Mouse (Mus musculus) limb, embryonic 14.5 days (tissue): Measurements from ENCODE around the gene Smpdl3a. TPM values are rescaled to one million over a fixed set of nuclear protein-coding genes. Genes with fewer than 3 reads are reported as not detected.

Experiments
- ATAC-seq: fragments of 200-750 bp; cut with Nextera tagmentation; 2 replicates; pipeline ENCODE4 v1.8.0; 2017; ENCODE audit warnings: low read depth, moderate number of reproducible peaks, moderate TSS enrichment; ENCODE audit not compliant: low FRiP score
- DNase-seq: peaks from one replicate; pipeline ENCODE4 v3.0.0-alpha.2; 2015; ENCODE audit warnings: low spot score
- H3K27ac ChIP-seq: fragments of 300-500 bp; sonication (generic); replicated peaks from 2 replicates; pipeline ENCODE4 v1.5.1; 2014; ENCODE audit warnings: low read depth, mild to moderate bottlenecking, low read length, moderate library complexity, mixed read lengths
- H3K27me3 ChIP-seq: fragments of 300-500 bp; sonication (generic); 2 replicates; pipeline ENCODE4 v1.6.1; 2014; ENCODE audit warnings: low read length, mixed read lengths; ENCODE audit not compliant: control insufficient read depth, insufficient read depth
- H3K36me3 ChIP-seq: fragments of 300-500 bp; sonication (generic); 2 replicates; pipeline ENCODE4 v1.6.1; 2014; ENCODE audit warnings: mild to moderate bottlenecking, low read length, moderate library complexity, mixed read lengths; ENCODE audit not compliant: control insufficient read depth, insufficient read depth
- H3K4me1 ChIP-seq: fragments of 300-500 bp; sonication (generic); 2 replicates; pipeline ENCODE4 v1.6.1; 2014; ENCODE audit warnings: antibody characterized with exemption, low read length, mixed read lengths; ENCODE audit not compliant: control insufficient read depth, insufficient read depth
- H3K4me2 ChIP-seq: fragments of 300-500 bp; sonication (generic); replicated peaks from 2 replicates; pipeline ENCODE4 v1.6.1; 2014; ENCODE audit warnings: low read depth, mild to moderate bottlenecking, low read length, moderate library complexity; ENCODE audit not compliant: severe bottlenecking
- H3K4me3 ChIP-seq: fragments of 300-500 bp; sonication (generic); replicated peaks from 2 replicates; pipeline ENCODE4 v1.5.1; 2014; ENCODE audit warnings: low read length
- H3K9ac ChIP-seq: fragments of 300-500 bp; sonication (generic); 2 replicates; pipeline ENCODE4 v1.6.1; 2014; ENCODE audit warnings: mild to moderate bottlenecking, low read depth, low read length, moderate library complexity; ENCODE audit not compliant: severe bottlenecking
- H3K9me3 ChIP-seq: fragments of 300-500 bp; sonication (generic); 2 replicates; pipeline ENCODE4 v1.6.1; 2016; ENCODE audit warnings: low read length; ENCODE audit not compliant: control insufficient read depth
- POLR2A ChIP-seq: fragments of 200-500 bp; IDR thresholded peaks from 2 replicates; pipeline ENCODE4 v1.8.0; 2012; ENCODE audit warnings: inconsistent platforms, mild to moderate bottlenecking, moderate library complexity, borderline replicate concordance; ENCODE audit not compliant: insufficient read depth, insufficient read length; ENCODE audit errors: extremely low read depth
- WGBS: fragments of 180-500 bp; shearing (Covaris S2); extraction: QIAGEN DNeasy Blood & Tissue Kit; methylation state at CpG from one replicate; pipeline ENCODE4 v1.1.7; 2014; 5-methylcytosine and 5-hydroxymethylcytosine counted together
- polyA plus RNA-seq, 2 experiments: library from polyadenylated mRNA; depleted of rRNA in 1 of 2; stranded (reverse) in 1 of 2; unstranded in 1 of 2; fragments of >200 nt; fragmentation: Nextera tagmentation in 1 of 2; extraction: Ambion mirVana in 1 of 2; gene quantifications; 2 replicates each; pipeline versions ENCODE4 v1.2.1 to v1.2.3; 2012 to 2014

Smpdl3a gene
- polyA plus RNA-seq, 2 experiments, result 13.7 to 14.3 TPM

DNA sequence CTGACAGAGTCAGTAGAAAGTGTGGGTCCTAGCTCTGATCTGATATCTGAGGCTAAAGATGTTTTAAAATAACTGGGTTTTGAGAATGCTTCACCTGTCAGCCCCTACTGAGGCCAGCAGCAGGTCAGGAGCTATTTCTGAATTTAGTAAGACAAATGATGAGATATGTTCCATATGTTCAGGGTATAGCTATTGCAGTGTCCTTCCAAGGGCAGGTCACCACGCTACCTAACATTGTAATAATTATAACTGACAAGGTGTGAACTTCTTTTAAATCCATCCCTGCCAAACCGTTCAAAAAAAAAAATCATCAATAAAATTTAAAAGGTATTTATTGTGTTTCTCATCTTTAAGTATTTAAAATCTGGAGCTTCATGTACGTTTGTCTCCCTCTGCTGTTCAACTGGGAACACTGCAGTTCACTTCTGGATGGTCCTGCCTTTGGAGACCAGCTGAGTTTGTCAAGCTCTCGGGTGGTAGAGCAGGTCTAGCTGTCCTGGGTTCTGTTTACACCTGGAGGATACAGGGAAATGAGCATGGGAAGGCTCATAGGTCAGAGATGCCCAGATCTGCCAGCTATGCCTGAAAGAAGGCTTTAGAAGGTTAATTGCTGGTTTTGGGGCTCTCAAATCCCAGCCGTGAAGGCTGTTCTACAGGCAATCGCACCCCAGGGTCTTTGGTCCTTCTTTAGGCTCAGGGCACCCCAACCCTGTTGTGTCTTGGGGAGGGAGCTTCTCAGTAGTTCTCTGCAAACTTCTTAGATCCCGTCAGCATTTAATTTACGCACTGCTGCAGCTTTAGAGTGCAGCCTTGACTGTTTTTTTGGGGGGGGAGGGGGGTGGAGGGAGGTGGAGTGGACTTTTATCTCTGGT is 47.7 kb downstream of the Smpdl3a start:
- Histone ChIP-seq H3K4me2 (no peak overlapping the region), H3K27ac (no peak overlapping the region), H3K4me3 (no peak overlapping the region), H3K4me1 (no peaks in the 10 kb centered on the region), H3K36me3 (no peaks in the 10 kb centered on the region), H3K27me3 (no peaks in the 10 kb centered on the region), H3K9ac (no peak overlapping the region), H3K9me3 (no peaks in the 10 kb centered on the region)
- ATAC-seq, result no peak
- WGBS, result 33% methylated on average over 8 of the region's 8 CpGs
- TF ChIP-seq POLR2A, result no peak
- DNase-seq, result peak; percentile 48

DNA sequence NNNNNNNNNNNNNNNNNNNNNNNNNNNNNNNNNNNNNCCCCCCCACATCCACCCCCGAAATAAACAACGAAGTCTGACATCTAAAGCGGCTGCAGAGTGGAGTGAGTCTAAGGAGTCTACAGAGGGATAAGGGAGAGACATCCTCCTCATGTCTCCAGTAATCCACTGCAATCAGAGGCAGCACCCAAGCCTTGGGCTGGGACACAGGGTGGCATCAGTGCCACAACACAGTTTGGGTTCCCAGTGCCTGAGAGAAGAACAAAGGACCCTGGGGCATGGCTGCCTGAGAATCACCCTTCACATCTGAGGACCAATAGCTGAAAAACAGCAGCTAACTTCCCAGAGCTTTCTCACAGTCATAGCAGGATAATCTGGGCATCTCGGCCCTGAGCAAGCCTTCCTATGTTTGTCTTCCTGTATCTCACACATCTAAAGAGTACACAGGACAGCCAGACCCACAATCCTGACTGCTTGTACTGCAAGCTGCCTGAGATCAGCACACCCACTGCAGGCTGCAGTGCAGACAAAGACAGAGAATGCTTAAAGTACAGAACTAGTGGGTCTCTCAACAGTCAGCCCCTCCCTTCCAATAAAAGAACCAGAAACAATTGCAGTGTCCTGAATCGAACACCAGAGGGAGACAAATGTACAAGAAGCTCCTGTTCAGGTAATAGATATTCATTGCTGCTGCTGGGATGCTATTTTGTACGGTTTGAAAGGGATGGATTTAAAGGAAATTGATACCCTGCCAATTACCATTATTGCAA is 54.0 kb downstream of the Smpdl3a start:
- 45% methylated on average over 4 of the region's 6 CpGs for WGBS

More for the DNA sequence above, 54.0 kb downstream of the Smpdl3a start:
- no peaks in the 10 kb centered on the region for H3K4me1 ChIP-seq
- no peaks in the 10 kb centered on the region for H3K36me3 ChIP-seq
- no peak overlapping the region for H3K4me2 ChIP-seq
- no peaks in the 10 kb centered on the region for H3K27me3 ChIP-seq
- no peak overlapping the region for H3K4me3 ChIP-seq
- no peak overlapping the region for H3K27ac ChIP-seq
- DNase-seq, result peak; percentile 79
- H3K9ac ChIP-seq, result no peak overlapping the region
- TF ChIP-seq POLR2A, result no peak
- no peaks in the 10 kb centered on the region for H3K9me3 ChIP-seq
- no peak; the same call in 1 of the 2 replicates for ATAC-seq

Other genes starting within 250 kb of the Smpdl3a start
- 0.47 and 0.52 TPM in 2 replicates for gene Pkib, start 162.4 kb upstream of the Smpdl3a start, polyA plus RNA-seq (2012; rRNA removed)
- 1.2 and 1.6 TPM in 2 replicates for gene Pkib, start 162.4 kb upstream of the Smpdl3a start, polyA plus RNA-seq (2014; fragmentation: Nextera tagmentation; extraction: Ambion mirVana)
- gene Fabp7, start 9.5 kb upstream of the Smpdl3a start, polyA plus RNA-seq (2012; rRNA removed), result 4.6 and 10.1 TPM in 2 replicates
- 8.7 and 10.2 TPM in 2 replicates for gene Fabp7, start 9.5 kb upstream of the Smpdl3a start, polyA plus RNA-seq (2014; fragmentation: Nextera tagmentation; extraction: Ambion mirVana)